Mouse (Mus musculus) heart, embryonic 15.5 days (tissue): ENCODE measurements at regions not wholly inside any gene's neighbourhood (a gene's known extent, or its start where the extent isn't known, plus 50 kb on each side); places are given as distances from the start of the nearest gene placed in this dataset.

ENCODE experiments used
- ATAC-seq: fragments of 200-750 bp; cut with Nextera tagmentation; replicated peaks from 2 replicates; pipeline ENCODE4 v1.8.0; 2017; ENCODE audit warnings: low read depth, moderate TSS enrichment; ENCODE audit not compliant: insufficient number of reproducible peaks, insufficient read depth, low FRiP score
- H3K27ac ChIP-seq: fragments of 300-500 bp; sonication (generic); 2 replicates; pipeline ENCODE4 v1.5.1; 2015; ENCODE audit warnings: mild to moderate bottlenecking, inconsistent platforms
- H3K27me3 ChIP-seq: fragments of 300-500 bp; sonication (generic); 2 replicates; pipeline ENCODE4 v1.6.1; 2015; ENCODE audit warnings: inconsistent platforms
- H3K36me3 ChIP-seq: fragments of 300-500 bp; sonication (generic); 2 replicates; pipeline ENCODE4 v1.6.1; 2015; ENCODE audit warnings: mild to moderate bottlenecking, inconsistent platforms
- H3K4me1 ChIP-seq: fragments of 300-500 bp; sonication (generic); replicated peaks from 2 replicates; pipeline ENCODE4 v1.6.1; 2015; ENCODE audit warnings: inconsistent platforms
- H3K4me2 ChIP-seq: fragments of 300-500 bp; sonication (generic); 2 replicates; pipeline ENCODE4 v1.6.1; 2015; ENCODE audit warnings: inconsistent platforms, mild to moderate bottlenecking, moderate library complexity
- H3K4me3 ChIP-seq: fragments of 300-500 bp; sonication (generic); 2 replicates; pipeline ENCODE4 v1.5.1; 2015; ENCODE audit warnings: mild to moderate bottlenecking, inconsistent platforms
- H3K9ac ChIP-seq: fragments of 300-500 bp; sonication (generic); 2 replicates; pipeline ENCODE4 v1.6.1; 2015; ENCODE audit warnings: mild to moderate bottlenecking, inconsistent platforms
- H3K9me3 ChIP-seq: fragments of 300-500 bp; sonication (generic); replicated peaks from 2 replicates; pipeline ENCODE4 v1.6.1; 2016; ENCODE audit warnings: inconsistent platforms
- WGBS: fragments of 180-500 bp; shearing (Covaris S2); methylation state at CpG from one replicate; pipeline ENCODE4 v1.1.7; 2015; ENCODE audit warnings: mixed read lengths; 5-methylcytosine and 5-hydroxymethylcytosine counted together

GRCm38 (mm10) chr5:106051026-106051425 lies 174.7 kb downstream of the Zfp326 start:
- Histone ChIP-seq H3K9ac (no peak overlapping the region), H3K36me3 (no peaks in the 10 kb centered on the region), H3K27me3 (no peaks in the 10 kb centered on the region), H3K9me3 (no peaks in the 10 kb centered on the region), H3K4me1 (no peaks in the 10 kb centered on the region), H3K4me3 (no peak overlapping the region), H3K4me2 (no peak overlapping the region), H3K27ac (no peak overlapping the region)
- ATAC-seq, result no peak
- 83% methylated on average over 8 of the region's 8 CpGs for WGBS

- WGBS, result 75% methylated on average over 12 of the region's 12 CpGs
- H3K9ac ChIP-seq, result no peak overlapping the region
- no peak for ATAC-seq
Measured at GRCm38 (mm10) chr5:106044878-106045585, 168.7 kb downstream of the Zfp326 start.

GRCm38 (mm10) chr5:106038321-106038720 lies 162.0 kb downstream of the Zfp326 start:
- Histone ChIP-seq H3K9me3 (no peaks in the 10 kb centered on the region), H3K9ac (no peak overlapping the region), H3K27ac (no peak overlapping the region), H3K36me3 (no peaks in the 10 kb centered on the region), H3K27me3 (no peaks in the 10 kb centered on the region), H3K4me2 (no peak overlapping the region), H3K4me1 (no peaks in the 10 kb centered on the region), H3K4me3 (no peak overlapping the region)
- no peak for ATAC-seq
- WGBS, result 91% methylated on average over 18 of the region's 18 CpGs

More at GRCm38 (mm10) chr5:106044878-106045585, 168.7 kb downstream of the Zfp326 start:
- H3K4me3 ChIP-seq, result no peak overlapping the region
- H3K27me3 ChIP-seq, result no peaks in the 10 kb centered on the region
- no peaks in the 10 kb centered on the region for H3K4me1 ChIP-seq
- no peak overlapping the region for H3K4me2 ChIP-seq
- no peaks in the 10 kb centered on the region for H3K9me3 ChIP-seq
- no peaks in the 10 kb centered on the region for H3K36me3 ChIP-seq
- H3K27ac ChIP-seq, result no peak overlapping the region

- no peak overlapping the region for H3K4me3 ChIP-seq
Measured at GRCm38 (mm10) chr5:106036176-106036575, 159.8 kb downstream of the Zfp326 start.

GRCm38 (mm10) chr5:106032956-106033355 lies 156.6 kb downstream of the Zfp326 start:
- Histone ChIP-seq H3K9ac (no peak overlapping the region), H3K4me2 (no peak overlapping the region), H3K27ac (no peak overlapping the region), H3K4me1 (no peaks in the 10 kb centered on the region), H3K36me3 (no peaks in the 10 kb centered on the region), H3K9me3 (no peaks in the 10 kb centered on the region), H3K27me3 (no peaks in the 10 kb centered on the region), H3K4me3 (no peak overlapping the region)
- 85% methylated on average over 4 of the region's 4 CpGs for WGBS
- ATAC-seq, result no peak

More at GRCm38 (mm10) chr5:106036176-106036575, 159.8 kb downstream of the Zfp326 start:
- WGBS, result 52% methylated on average over 6 of the region's 6 CpGs
- no peak for ATAC-seq
- peak overlapping the region; percentile 8; the same call in 1 of the 2 replicates for H3K4me2 ChIP-seq
- no peak overlapping the region for H3K9ac ChIP-seq
- no peaks in the 10 kb centered on the region for H3K27me3 ChIP-seq
- H3K4me1 ChIP-seq, result no peaks in the 10 kb centered on the region
- H3K27ac ChIP-seq, result no peak overlapping the region
- no peaks in the 10 kb centered on the region for H3K36me3 ChIP-seq
- H3K9me3 ChIP-seq, result no peaks in the 10 kb centered on the region

GRCm38 (mm10) chr5:106026861-106027260 lies 150.5 kb downstream of the Zfp326 start:
- Histone ChIP-seq H3K36me3 (no peaks in the 10 kb centered on the region), H3K27ac (no peak overlapping the region), H3K27me3 (no peaks in the 10 kb centered on the region), H3K4me3 (no peak overlapping the region), H3K9ac (no peak overlapping the region), H3K4me2 (no peak overlapping the region), H3K9me3 (no peaks in the 10 kb centered on the region), H3K4me1 (no peaks in the 10 kb centered on the region)
- 66% methylated on average over 2 of the region's 2 CpGs for WGBS
- ATAC-seq, result no peak

- H3K4me3 ChIP-seq, result no peak overlapping the region
Measured at GRCm38 (mm10) chr5:106004292-106004917, 128.0 kb downstream of the Zfp326 start.

GRCm38 (mm10) chr5:106003321-106004291 lies 127.2 kb downstream of the Zfp326 start:
- H3K27me3 ChIP-seq, result no peaks in the 10 kb centered on the region
- 57% methylated on average over 28 of the region's 28 CpGs for WGBS
- no peak overlapping the region for H3K27ac ChIP-seq
- no peaks in the 10 kb centered on the region for H3K36me3 ChIP-seq
- H3K4me1 ChIP-seq, result peaks cover 5% of the 10 kb centered on the region; the same call in 1 of the 2 replicates
- H3K4me3 ChIP-seq, result no peak overlapping the region
- H3K4me2 ChIP-seq, result no peak overlapping the region
- H3K9ac ChIP-seq, result no peak overlapping the region
- no peaks in the 10 kb centered on the region for H3K9me3 ChIP-seq
- ATAC-seq, result no peak

More at GRCm38 (mm10) chr5:106004292-106004917, 128.0 kb downstream of the Zfp326 start:
- ATAC-seq, result no peak
- H3K9ac ChIP-seq, result no peak overlapping the region
- H3K27ac ChIP-seq, result no peak overlapping the region
- 0 out of 2 replicates have a peak overlapping the region, but pooled peaks have one; percentile 17 for H3K4me2 ChIP-seq
- no peaks in the 10 kb centered on the region for H3K9me3 ChIP-seq
- H3K27me3 ChIP-seq, result no peaks in the 10 kb centered on the region
- 58% methylated on average over 16 of the region's 16 CpGs for WGBS
- no peaks in the 10 kb centered on the region for H3K36me3 ChIP-seq
- peaks cover 5% of the 10 kb centered on the region; the same call in 1 of the 2 replicates for H3K4me1 ChIP-seq

GRCm38 (mm10) chr5:106002330-106002729 lies 126.0 kb downstream of the Zfp326 start:
- no peak for ATAC-seq
- 22% methylated on average over 7 of the region's 7 CpGs for WGBS
- Histone ChIP-seq H3K4me1 (peaks cover 5% of the 10 kb centered on the region; the same call in 1 of the 2 replicates), H3K36me3 (no peaks in the 10 kb centered on the region), H3K27ac (no peak overlapping the region), H3K27me3 (no peaks in the 10 kb centered on the region), H3K4me2 (no peak overlapping the region), H3K9ac (no peak overlapping the region), H3K9me3 (no peaks in the 10 kb centered on the region), H3K4me3 (no peak overlapping the region)

GRCm38 (mm10) chr5:105994218-105994617 lies 117.9 kb downstream of the Zfp326 start:
- Histone ChIP-seq H3K4me2 (no peak overlapping the region), H3K27me3 (no peaks in the 10 kb centered on the region), H3K9me3 (no peaks in the 10 kb centered on the region), H3K9ac (no peak overlapping the region), H3K4me1 (no peaks in the 10 kb centered on the region), H3K4me3 (no peak overlapping the region), H3K36me3 (no peaks in the 10 kb centered on the region), H3K27ac (no peak overlapping the region)
- WGBS, result 82% methylated on average over 1 of the region's 1 CpGs
- ATAC-seq, result no peak
